In genomic region chr19:24985045-24985444, GRCm38 (mm10) we compare ENCODE assay signal across 20 mouse cellular contexts. TPM values are rescaled to one million over a fixed set of nuclear protein-coding genes. Genes with fewer than 3 reads are reported as not detected.
DNase-seq lines count a peak whose midpoint lies in the region; ATAC-seq lines count a peak whose summit lies in the region.
"Had no signal": no experiment of that assay in that cellular context is flagged by ENCODE, and none has a peak within 500 bp of the region (broad histone marks: within the 10 kb centered on the region; RNA-seq: fewer than 3 reads in every experiment).

No protein-coding gene starts in this region.

- intact Hi-C loops in heart, postnatal 25 days (cut with DNase I): no loop called here
- intact Hi-C loops in gastrocnemius, postnatal 14 days (cut with DNase I; ENCODE audit: low total_unique reads): no loop called here

- peak; percentile 54 for ATAC-seq in CD4-positive, CD25-positive, alpha-beta regulatory T cell, adult 4 months
- peak; percentile 73 for ATAC-seq in inflammation-experienced regulatory T-cells, adult 6 months
- ATAC-seq: Patski had no signal

- peak; percentile 24 for DNase-seq in heart, adult 11 months
- no peak for DNase-seq in heart, postnatal 25 days (ENCODE audit: low spot score)
- peak; percentile 13 for DNase-seq in CD4-positive, CD25-positive, alpha-beta regulatory T cell, adult 2 months (ENCODE audit: low read depth, low spot score)
- DNase-seq in right cerebral cortex, postnatal 4 days: no peak
- no peak for DNase-seq in gastrocnemius, postnatal 14 days
- no peak for DNase-seq in layer of hippocampus, adult 11-12 months (ENCODE audit: low spot score)
- DNase-seq: adrenal gland, adult 2 months; adrenal gland, adult 8-10 months; adrenal gland, postnatal 10 days; adrenal gland, postnatal 14 days; adrenal gland, postnatal 25 days; adrenal gland, postnatal 36 days; B cell, adult 2 months; cerebellum, adult 11 months; cerebellum, adult 11-12 months; cerebellum, adult 18-20 months; cerebellum, adult 2 months had no signal

RNA-seq across cellular contexts. Expression of gene Dock8, which starts 14.3 kb away (rescaled TPM):
- total RNA-seq in heart, postnatal 25 days (2021): 10 to 100 TPM; 15.8 to 21.7 TPM
- 100 to 1,000 TPM in 1 of 2 experiments, 10 to 100 TPM in 1; 97.2 to 114 TPM for polyA plus RNA-seq in CD4-positive, CD25-positive, alpha-beta regulatory T cell, adult 4 months (2017; shearing (Covaris generic))
- 100 to 1,000 TPM in 1 of 3 experiments, 10 to 100 TPM in 2; 86.4 to 117 (median 93.6) TPM for polyA plus RNA-seq in inflammation-experienced regulatory T-cells, adult 6 months (2017; shearing (Covaris generic))
- total RNA-seq in gastrocnemius, postnatal 14 days (2021): 1 to 10 TPM; 1.8 to 2.6 TPM

RNA-seq across cellular contexts. Expression of gene Cbwd1, which starts 23.6 kb away (rescaled TPM):
- total RNA-seq in heart, postnatal 25 days (2021): 10 to 100 TPM in 1 of 2 experiments, 1 to 10 TPM in 1; 7.8 to 10.2 TPM
- polyA plus RNA-seq in CD4-positive, CD25-positive, alpha-beta regulatory T cell, adult 4 months (2017; shearing (Covaris generic)): 10 to 100 TPM; 12.2 to 27.9 TPM
- polyA plus RNA-seq in inflammation-experienced regulatory T-cells, adult 6 months (2017; shearing (Covaris generic)): 10 to 100 TPM; 16.6 to 33.1 (median 21.7) TPM
- 10 to 100 TPM; 10.4 to 11.0 TPM for total RNA-seq in gastrocnemius, postnatal 14 days (2021)

Comparison
In these comparisons a context has a peak if more than half of its experiments do, and no peak if none do; other contexts are left out.
1. DNase-seq: peak in heart, adult 11 months (single experiment) and CD4-positive, CD25-positive, alpha-beta regulatory T cell, adult 2 months (single experiment); none in heart, postnatal 25 days (single experiment), right cerebral cortex, postnatal 4 days (single experiment), gastrocnemius, postnatal 14 days (single experiment) and layer of hippocampus, adult 11-12 months (single experiment).
2. RNA of gene Dock8, which starts 14.3 kb away (total RNA-seq): 15.8 to 21.7 TPM in heart, postnatal 25 days; 1.8 to 2.6 TPM in gastrocnemius, postnatal 14 days; every median in the first group is over 4 times any median in the second.